Mouse (Mus musculus) heart, embryonic 10.5 days (tissue): ENCODE measurements around the gene Serpina3n. TPM values are rescaled to one million over a fixed set of nuclear protein-coding genes. Genes with fewer than 3 reads are reported as not detected.
"Not testable (repeated sequence)": the region's sequence is repeated elsewhere in the genome, so short reads cannot be mapped to it uniquely, and the experiment has no call there.

ENCODE experiments used
- DNase-seq: peaks from one replicate; pipeline ENCODE4 v3.0.0-alpha.2; 2017; ENCODE audit warnings: low spot score
- H3K27ac ChIP-seq: fragments of 300-500 bp; sonication (generic); 2 replicates; pipeline ENCODE4 v1.5.1; 2016; ENCODE audit warnings: mild to moderate bottlenecking
- H3K27me3 ChIP-seq: fragments of 300-500 bp; sonication (generic); 2 replicates; pipeline ENCODE4 v1.6.1; 2016; ENCODE audit warnings: mild to moderate bottlenecking; ENCODE audit not compliant: poor library complexity, insufficient read depth, severe bottlenecking
- H3K36me3 ChIP-seq: fragments of 300-500 bp; sonication (generic); 2 replicates; pipeline ENCODE4 v1.6.1; 2016; ENCODE audit warnings: mild to moderate bottlenecking, moderate library complexity
- H3K4me1 ChIP-seq: fragments of 300-500 bp; sonication (generic); 2 replicates; pipeline ENCODE4 v1.6.1; 2016; ENCODE audit warnings: mild to moderate bottlenecking
- H3K4me3 ChIP-seq: fragments of 300-500 bp; sonication (generic); 2 replicates; pipeline ENCODE4 v1.5.1; 2016; ENCODE audit warnings: mild to moderate bottlenecking, moderate library complexity
- H3K9me3 ChIP-seq: fragments of 300-500 bp; sonication (generic); 2 replicates; pipeline ENCODE4 v1.6.1; 2016; ENCODE audit warnings: mild to moderate bottlenecking, moderate library complexity
- WGBS: fragments of 180-500 bp; shearing (Covaris S2); methylation state at CpG from one replicate; pipeline ENCODE4 v1.1.7; 2016; 5-methylcytosine and 5-hydroxymethylcytosine counted together
- polyA plus RNA-seq: library from polyadenylated mRNA; unstranded; fragments of >200 nt; fragmentation: Nextera tagmentation; extraction: Ambion mirVana; gene quantifications from 2 replicates; pipeline ENCODE4 v1.2.1, GENCODE M21; 2016

The Serpina3n gene
- 0.08 and 0.09 TPM in 2 replicates for polyA plus RNA-seq

- Histone ChIP-seq H3K27me3 (peaks cover 4% of the 10 kb centered on the region; the same call in 1 of the 2 replicates), H3K27ac (no peak within 1 kb of the TSS), H3K9me3 (no peaks in the 10 kb centered on the region), H3K4me1 (no peaks in the 10 kb centered on the region), H3K36me3 (no peaks in the 10 kb centered on the region), H3K4me3 (no peak within 1 kb of the TSS)
- WGBS = 56% methylated on average over 4 of the region's 4 CpGs
- DNase-seq = no peak
These were observed at the start of gene Serpina3n for GRCm38 (mm10) chr12:104406454-104406885. Gene Serpina3n, plus strand, starts transcription at chr12:104406729.

DNA sequence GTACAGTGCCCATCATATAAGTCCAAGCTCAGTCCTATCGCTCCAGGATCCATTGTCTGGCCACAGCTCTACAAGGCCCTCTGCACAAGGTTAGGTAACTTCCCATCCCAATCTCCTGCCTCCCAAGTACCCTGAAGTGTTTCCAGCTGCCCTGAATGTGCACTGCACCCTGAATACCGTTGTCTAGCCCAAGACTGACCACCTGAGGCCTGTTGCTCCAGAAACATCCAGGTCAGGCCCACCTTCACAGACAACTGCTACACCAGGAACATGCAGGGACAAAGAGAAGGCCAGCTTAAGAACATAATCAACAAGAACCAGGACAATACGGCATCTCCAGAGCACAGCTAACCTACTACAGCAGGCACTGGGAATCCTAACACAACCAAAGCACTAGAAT lies 36.5 kb upstream of the Serpina3n start:
- no peak overlapping the region for H3K27ac ChIP-seq
- no peaks in the 10 kb centered on the region for H3K9me3 ChIP-seq
- 90% methylated on average over 3 of the region's 3 CpGs for WGBS
- DNase-seq = peak; percentile 64
- no peaks in the 10 kb centered on the region for H3K4me1 ChIP-seq
- H3K36me3 ChIP-seq = no peaks in the 10 kb centered on the region
- H3K4me3 ChIP-seq = no peak overlapping the region
- H3K27me3 ChIP-seq = no peaks in the 10 kb centered on the region

DNA sequence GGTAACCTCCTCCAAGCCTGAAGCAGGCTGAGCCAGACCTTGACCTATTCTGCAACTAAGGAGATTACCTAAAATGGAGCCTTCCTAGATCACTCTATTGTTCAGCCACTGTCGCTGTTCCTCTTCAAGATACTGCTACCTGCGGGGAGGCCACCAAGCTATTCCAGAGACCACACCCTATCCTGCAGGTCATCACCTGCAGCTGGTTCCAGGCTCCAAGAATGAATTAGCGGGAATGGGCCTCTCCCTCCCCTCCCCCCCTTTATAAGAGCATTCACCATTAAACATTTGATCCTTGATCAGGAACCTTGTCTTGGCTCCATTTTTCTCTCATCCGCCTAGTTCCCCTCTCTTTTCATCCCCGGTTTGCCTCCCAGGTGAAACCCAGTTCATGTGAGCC lies 29.4 kb upstream of the Serpina3n start:
- H3K36me3 ChIP-seq, H3K4me3 ChIP-seq, H3K4me1 ChIP-seq, H3K27me3 ChIP-seq, H3K9me3 ChIP-seq, H3K27ac ChIP-seq: not testable (repeated sequence)
- peak; percentile 27 for DNase-seq
- 67% methylated on average over 5 of the region's 5 CpGs for WGBS

GRCm38 (mm10) chr12:104378351-104378750 lies 28.2 kb upstream of the Serpina3n start:
- H3K36me3 ChIP-seq, H3K4me3 ChIP-seq, H3K9me3 ChIP-seq, H3K27ac ChIP-seq, H3K4me1 ChIP-seq, DNase-seq, H3K27me3 ChIP-seq: not testable (repeated sequence)
- 70% methylated on average over 2 of the region's 2 CpGs for WGBS

DNA sequence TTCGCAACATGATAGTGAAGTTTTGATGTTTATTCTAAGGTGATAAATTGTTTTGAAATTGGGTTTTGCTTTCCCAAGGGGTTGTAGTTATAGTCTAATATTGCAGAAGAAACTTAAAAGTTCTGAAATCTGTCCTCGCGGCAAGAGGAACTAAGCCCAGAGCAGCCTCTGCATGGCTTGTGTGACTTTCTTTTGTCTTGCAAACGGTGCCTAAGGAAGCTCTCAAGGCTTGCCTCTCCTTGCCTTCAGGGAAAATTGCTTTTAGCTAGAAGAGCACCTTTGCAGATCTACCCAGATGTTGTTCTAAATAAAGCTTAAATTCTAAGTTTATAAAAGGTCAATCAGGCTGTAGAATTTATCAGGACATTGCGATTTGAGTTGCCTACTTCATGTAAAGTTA lies 27.7 kb upstream of the Serpina3n start:
- not testable (repeated sequence) for H3K4me1 ChIP-seq, H3K4me3 ChIP-seq, H3K9me3 ChIP-seq, H3K27ac ChIP-seq, H3K27me3 ChIP-seq, H3K36me3 ChIP-seq
- DNase-seq = peak; percentile 19
- WGBS = 61% methylated on average over 5 of the region's 5 CpGs

GRCm38 (mm10) chr12:104379856-104380255 lies 26.7 kb upstream of the Serpina3n start:
- no peak overlapping the region for H3K4me3 ChIP-seq
- H3K36me3 ChIP-seq = no peaks in the 10 kb centered on the region
- no peaks in the 10 kb centered on the region for H3K9me3 ChIP-seq
- H3K27ac ChIP-seq = no peak overlapping the region
- H3K27me3 ChIP-seq = no peaks in the 10 kb centered on the region
- WGBS = 86% methylated on average over 11 of the region's 11 CpGs
- no peaks in the 10 kb centered on the region for H3K4me1 ChIP-seq
- peak; percentile 61 for DNase-seq

DNA sequence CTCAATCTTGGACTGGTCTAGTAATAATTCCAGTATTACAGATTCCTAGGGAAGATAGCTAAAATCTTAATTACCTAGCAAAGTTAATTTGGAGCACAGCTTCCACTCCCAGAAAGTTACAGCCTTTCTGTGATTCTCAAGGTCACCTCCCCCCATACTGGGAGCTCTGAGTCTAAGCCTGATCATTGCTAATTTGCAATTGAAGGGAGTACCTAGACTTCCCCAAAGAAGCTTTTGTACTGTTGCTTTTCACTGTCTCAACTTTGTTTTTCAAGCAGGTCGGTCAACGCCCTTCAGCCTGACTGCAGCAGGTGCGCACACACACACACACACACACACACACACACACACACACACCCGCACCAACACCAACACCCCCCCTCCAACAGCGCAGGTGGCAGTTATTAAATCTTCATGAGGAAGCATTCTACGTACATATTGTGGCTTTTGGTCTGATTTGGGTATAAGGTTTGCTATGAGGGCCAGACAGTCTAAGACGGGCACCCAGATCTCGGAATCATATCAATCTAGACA lies 25.4 kb upstream of the Serpina3n start:
- WGBS = 86% methylated on average over 8 of the region's 8 CpGs
- not testable (repeated sequence) for H3K36me3 ChIP-seq, H3K27ac ChIP-seq, H3K4me3 ChIP-seq, H3K9me3 ChIP-seq, H3K27me3 ChIP-seq, H3K4me1 ChIP-seq
- peak; percentile 19 for DNase-seq

DNA sequence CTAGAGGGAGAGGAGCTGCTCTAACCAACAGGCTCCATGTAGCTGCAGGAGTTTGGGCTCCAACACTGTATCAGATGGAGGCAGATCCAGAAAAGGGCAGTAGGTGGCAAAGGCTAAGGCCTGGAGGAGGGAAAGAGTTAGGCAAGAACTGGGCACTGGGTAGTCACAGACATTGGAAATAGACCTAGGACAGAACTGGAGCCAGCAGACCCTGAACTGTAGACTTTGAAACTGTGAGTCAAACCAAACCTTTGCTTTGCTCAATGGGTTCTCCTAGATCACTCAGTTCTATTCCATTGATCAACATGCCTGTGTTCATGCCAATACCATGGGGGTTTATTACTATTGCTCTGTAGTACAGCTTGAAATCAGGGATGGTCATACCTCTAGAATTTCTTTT lies 20.5 kb upstream of the Serpina3n start:
- not testable (repeated sequence) for H3K27me3 ChIP-seq, DNase-seq

DNA sequence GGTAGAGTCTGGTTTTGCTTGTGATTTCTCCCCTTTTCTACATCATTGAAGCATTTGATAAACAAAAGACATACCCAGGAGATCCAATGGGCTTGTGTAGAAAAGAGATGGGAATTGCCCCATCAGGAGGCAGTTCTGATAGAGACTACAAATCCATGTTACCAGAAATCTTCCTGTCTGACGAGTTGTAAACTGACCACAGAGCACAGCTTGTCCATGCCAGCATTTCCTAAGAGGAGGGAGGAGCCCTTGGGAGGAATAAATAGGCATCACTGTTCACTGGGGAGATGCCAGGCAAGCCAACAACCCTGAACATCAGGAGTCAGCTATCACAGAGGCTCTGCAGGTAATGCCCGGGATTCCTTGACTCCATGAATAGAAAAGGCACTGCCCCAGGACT lies 19.7 kb upstream of the Serpina3n start:
- not testable (repeated sequence) for H3K9me3 ChIP-seq, H3K27me3 ChIP-seq
- 66% methylated on average over 2 of the region's 2 CpGs for WGBS

More for the DNA sequence above, 20.5 kb upstream of the Serpina3n start:
- not testable (repeated sequence) for H3K36me3 ChIP-seq, H3K27ac ChIP-seq, H3K4me1 ChIP-seq, H3K9me3 ChIP-seq, H3K4me3 ChIP-seq

DNA sequence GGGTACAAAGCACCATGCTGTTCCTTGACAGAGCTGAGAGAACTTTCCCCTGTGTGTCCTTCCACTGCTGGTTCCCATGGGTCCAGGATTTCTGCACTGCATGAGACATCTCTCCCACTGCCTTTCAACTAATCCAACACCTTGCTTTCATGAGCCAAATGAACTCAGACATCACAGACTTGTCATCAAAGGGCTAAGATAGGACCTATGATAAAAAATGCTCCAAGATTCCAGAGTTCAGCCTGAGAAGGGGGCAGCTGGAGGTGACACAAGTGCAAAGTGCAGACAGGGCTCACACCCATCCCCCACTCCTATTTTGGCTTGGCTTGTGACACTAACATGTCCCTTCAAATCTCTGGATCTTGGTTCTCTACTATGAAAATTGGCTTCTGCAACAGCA lies 18.1 kb upstream of the Serpina3n start:
- Histone ChIP-seq H3K4me1 (no peaks in the 10 kb centered on the region), H3K9me3 (no peaks in the 10 kb centered on the region), H3K27ac (no peak overlapping the region), H3K27me3 (no peaks in the 10 kb centered on the region), H3K4me3 (no peak overlapping the region), H3K36me3 (no peaks in the 10 kb centered on the region)
- no peak for DNase-seq

More for the DNA sequence above, 19.7 kb upstream of the Serpina3n start:
- H3K27ac ChIP-seq, H3K4me3 ChIP-seq, H3K36me3 ChIP-seq, H3K4me1 ChIP-seq, DNase-seq: not testable (repeated sequence)

- H3K27ac ChIP-seq, DNase-seq, H3K4me1 ChIP-seq, H3K9me3 ChIP-seq, H3K27me3 ChIP-seq, H3K4me3 ChIP-seq, H3K36me3 ChIP-seq: not testable (repeated sequence)
- WGBS = 54% methylated on average over 2 of the region's 2 CpGs
These were observed 15.5 kb upstream of the Serpina3n start for GRCm38 (mm10) chr12:104391057-104391456.

DNA sequence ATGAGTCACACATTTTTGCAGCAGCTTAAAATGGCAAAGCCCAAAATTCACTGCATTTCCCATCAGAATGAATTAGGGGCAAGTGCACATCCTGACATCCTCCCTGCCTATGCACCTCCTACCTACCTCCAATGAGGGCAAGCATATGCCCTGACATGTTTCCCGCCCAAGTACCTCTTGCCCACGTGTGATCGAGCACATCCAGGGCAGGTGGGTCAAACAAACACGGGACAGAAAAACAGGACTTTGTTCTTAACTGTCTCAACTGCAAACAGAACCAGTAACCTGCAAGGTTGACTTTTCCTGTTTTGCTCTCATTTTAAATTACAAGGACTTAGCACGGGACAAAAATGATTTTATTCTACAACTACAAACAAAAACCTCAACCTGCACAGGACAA lies 2.6 kb upstream of the Serpina3n start:
- Histone ChIP-seq H3K36me3 (no peaks in the 10 kb centered on the region), H3K27me3 (no peaks in the 10 kb centered on the region), H3K9me3 (no peaks in the 10 kb centered on the region), H3K27ac (no peak overlapping the region), H3K4me3 (no peak overlapping the region), H3K4me1 (no peaks in the 10 kb centered on the region)
- DNase-seq = no peak
- WGBS = 80% methylated on average over 5 of the region's 5 CpGs

DNA sequence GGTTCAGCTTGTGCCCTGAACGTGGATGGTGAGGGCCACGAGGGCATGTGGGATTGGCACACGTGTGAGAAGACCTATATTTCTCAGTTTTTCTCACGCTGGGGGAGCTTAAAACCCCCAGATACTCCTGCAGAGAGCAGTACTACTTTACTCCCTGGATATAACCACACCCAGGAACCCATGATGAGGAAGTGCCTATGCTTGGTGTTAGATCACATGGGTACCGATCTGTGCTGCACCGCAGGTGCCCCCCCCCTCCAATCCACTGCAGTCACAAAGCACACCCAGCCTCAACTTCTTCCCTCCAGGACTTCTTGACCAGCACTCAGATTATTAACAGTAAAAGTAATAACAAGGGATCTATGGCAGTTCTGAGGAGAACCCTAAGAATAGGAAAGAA lies 6.0 kb downstream of the Serpina3n start:
- Histone ChIP-seq H3K27me3 (peaks cover 13% of the 10 kb centered on the region; the same call in 1 of the 2 replicates), H3K9me3 (no peaks in the 10 kb centered on the region), H3K4me1 (no peaks in the 10 kb centered on the region), H3K27ac (no peak overlapping the region), H3K36me3 (no peaks in the 10 kb centered on the region), H3K4me3 (no peak overlapping the region)
- WGBS = 90% methylated on average over 6 of the region's 6 CpGs
- no peak for DNase-seq

DNA sequence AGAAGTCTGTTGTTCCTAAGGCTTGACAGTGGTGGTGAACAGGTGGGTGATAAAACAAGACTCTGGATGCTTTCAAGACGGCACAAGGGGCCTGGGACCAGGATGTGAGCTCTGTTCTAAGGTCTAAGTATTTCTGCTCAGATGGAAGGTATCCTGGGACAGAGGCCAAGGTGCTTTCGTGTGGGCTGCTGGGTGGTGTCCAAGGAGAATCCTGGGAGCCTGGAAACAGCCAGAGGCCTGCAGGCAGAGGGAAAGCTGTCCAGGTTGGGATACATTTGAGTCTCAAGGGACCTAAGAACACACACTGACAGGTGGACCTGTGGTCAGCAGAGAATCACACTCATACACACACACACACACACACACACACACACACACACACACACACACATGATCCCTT lies 8.0 kb downstream of the Serpina3n start:
- Histone ChIP-seq H3K27me3 (peaks cover 10% of the 10 kb centered on the region; the same call in 1 of the 2 replicates), H3K27ac (no peak overlapping the region), H3K4me3 (no peak overlapping the region), H3K4me1 (no peaks in the 10 kb centered on the region), H3K36me3 (no peaks in the 10 kb centered on the region), H3K9me3 (no peaks in the 10 kb centered on the region)
- WGBS = 59% methylated on average over 2 of the region's 2 CpGs
- no peak for DNase-seq
